Mouse (Mus musculus) spleen, postnatal 0 days (tissue): ENCODE measurements around the gene Vmn1r177. TPM values are rescaled to one million over a fixed set of nuclear protein-coding genes. Genes with fewer than 3 reads are reported as not detected.

Experiments used
- polyA plus RNA-seq: library from polyadenylated mRNA; unstranded; fragments of >200 nt; fragmentation: Nextera tagmentation; extraction: Ambion mirVana; gene quantifications from 2 replicates; pipeline ENCODE4 v1.2.1, GENCODE M21; 2015

The Vmn1r177 gene
- not detected in 2 replicates for polyA plus RNA-seq

DNA sequence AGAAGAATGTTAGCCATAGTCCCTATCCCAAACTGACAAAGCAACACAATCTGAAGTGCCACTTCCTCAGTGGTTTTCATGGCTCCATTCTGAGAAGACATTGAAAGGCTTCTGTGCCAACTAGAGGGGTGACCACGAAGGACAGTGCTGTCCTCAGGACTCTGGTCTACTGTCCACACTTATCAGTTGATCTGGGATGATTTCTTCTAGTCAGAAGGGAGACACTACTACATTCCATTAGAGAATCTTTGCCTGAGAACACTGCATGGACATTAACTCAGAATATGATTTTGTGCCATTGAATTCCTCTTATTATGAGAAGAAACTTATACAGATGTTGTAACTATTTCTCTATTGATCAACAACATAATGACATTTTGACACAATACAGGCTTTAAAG lies at the start of gene Vmn1r177:
Vmn1r177 (minus strand) TSS at position 101 of the 400 bp plus-strand sequence.

DNA sequence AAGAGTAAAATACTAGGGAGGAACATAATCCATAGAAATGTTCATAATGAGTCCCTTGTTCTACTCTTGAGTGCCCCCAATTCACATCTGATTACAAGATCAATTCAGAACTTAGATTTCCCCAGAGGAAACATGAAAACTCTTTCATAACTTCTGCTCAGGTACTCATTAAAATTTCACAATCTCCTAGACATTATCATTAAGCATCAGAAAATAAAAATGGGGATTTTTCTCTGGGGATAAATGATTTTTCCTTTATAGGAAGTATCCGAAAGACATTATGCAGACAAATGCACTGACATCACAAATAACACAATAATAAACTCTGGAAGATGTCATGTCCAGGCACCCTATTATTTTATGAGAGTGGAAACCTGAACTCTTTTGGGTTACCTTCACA lies 25.5 kb upstream of the Vmn1r177 start, which contains the start of gene Vmn1r178:
Vmn1r178 (plus strand) TSS at position 301 of the 400 bp plus-strand sequence.

DNA sequence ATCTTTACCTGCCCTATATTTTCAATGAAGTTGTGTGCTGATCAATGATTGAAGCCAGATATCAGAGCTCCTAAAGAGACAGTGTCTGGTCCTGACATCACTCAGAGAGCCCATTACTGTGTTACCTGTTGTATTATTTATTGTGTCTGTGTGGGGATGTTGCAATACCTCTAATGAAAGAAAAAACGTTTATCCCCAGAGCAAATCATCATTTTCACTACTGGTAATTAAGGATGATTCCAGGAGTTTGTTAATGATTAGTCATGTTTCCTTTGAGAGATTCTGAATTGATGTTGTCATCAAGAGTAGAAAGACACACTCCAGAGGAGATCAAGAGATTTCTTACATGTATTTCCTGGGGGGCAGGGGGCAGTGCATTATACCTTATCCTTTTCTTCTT lies 29.0 kb downstream of the Vmn1r177 start, which contains the start of gene Vmn1r176:
Vmn1r176 (minus strand) TSS at position 101 of the 400 bp plus-strand sequence.

Other genes starting within 250 kb of the Vmn1r177 start
- not detected in 2 replicates for gene Vmn1r171, start 235.7 kb downstream of the Vmn1r177 start, polyA plus RNA-seq
- gene Vmn1r172, start 208.1 kb downstream of the Vmn1r177 start, polyA plus RNA-seq: not detected in 2 replicates
- not detected in 2 replicates for gene Vmn1r173, start 165.7 kb downstream of the Vmn1r177 start, polyA plus RNA-seq
- gene Vmn1r174, start 114.2 kb downstream of the Vmn1r177 start, polyA plus RNA-seq: not detected in 2 replicates
- gene Vmn1r175, start 55.8 kb downstream of the Vmn1r177 start, polyA plus RNA-seq: not detected in 2 replicates
- not detected in 2 replicates for gene Vmn1r176, start 29.1 kb downstream of the Vmn1r177 start, polyA plus RNA-seq
- gene Vmn1r178, start 25.6 kb upstream of the Vmn1r177 start, polyA plus RNA-seq: not detected in 2 replicates
- gene Vmn1r179, start 60.5 kb upstream of the Vmn1r177 start, polyA plus RNA-seq: not detected in 2 replicates
- gene Vmn1r180, start 84.2 kb upstream of the Vmn1r177 start, polyA plus RNA-seq: not detected in 2 replicates
- gene Vmn1r181, start 108.2 kb upstream of the Vmn1r177 start, polyA plus RNA-seq: not detected in 2 replicates
- not detected in 2 replicates for gene V1rd19, start 135.2 kb upstream of the Vmn1r177 start, polyA plus RNA-seq
- gene Vmn1r183, start 186.8 kb upstream of the Vmn1r177 start, polyA plus RNA-seq: not detected in 2 replicates
- 9.6 and 10.4 TPM in 2 replicates for gene Zfp180, start 215.5 kb upstream of the Vmn1r177 start, polyA plus RNA-seq
- gene Zfp112, start 245.9 kb upstream of the Vmn1r177 start, polyA plus RNA-seq: 1.8 TPM in 2 replicates